Comparison of ENCODE assay signal across 13 mouse cellular contexts in genomic region chr11:31555042-31555441, GRCm38 (mm10).
A peak's percentile ranks its signal among the peaks of the same experiment; 100 is the strongest.
DNase-seq lines count a peak whose midpoint lies in the region; ATAC-seq and TF ChIP-seq lines count a peak whose summit lies in the region.
"Had no signal": no experiment of that assay in that cellular context is flagged by ENCODE, and none has a peak within 500 bp of the region (broad histone marks: within the 10 kb centered on the region; RNA-seq: fewer than 3 reads in every experiment).

No protein-coding gene starts in this region.

- H3K9me3 ChIP-seq in heart, embryonic 10.5 days: no peaks in the 10 kb centered on the region
- no peaks in the 10 kb centered on the region for H3K9me3 ChIP-seq in kidney, embryonic 16.5 days (ENCODE audit: low read length)
- H3K9me3 ChIP-seq in lung, postnatal 0 days (ENCODE audit: low read length): no peaks in the 10 kb centered on the region
- H3K9me3 ChIP-seq: limb, embryonic 13.5 days had no signal

- no peak overlapping the region for H3K4me2 ChIP-seq in kidney, embryonic 16.5 days (replicated peaks; ENCODE audit: low read depth, low read length)
- no peak overlapping the region for H3K4me2 ChIP-seq in lung, postnatal 0 days (replicated peaks; ENCODE audit: low read depth, low read length)
- H3K4me2 ChIP-seq: limb, embryonic 13.5 days had no signal

- peak; percentile 72 to 83 for DNase-seq in heart, adult 18-20 months
- no peak for DNase-seq in heart, embryonic 10.5 days (ENCODE audit: low spot score)
- DNase-seq in brain, adult 2 months (ENCODE audit: low read depth, low spot score): peak; percentile 44
- peak; percentile 66 for DNase-seq in heart, adult 8-10 months (ENCODE audit: low spot score)
- no peak for DNase-seq in lung, postnatal 0 days (ENCODE audit: low spot score)
- DNase-seq in thymus, postnatal 0 days (ENCODE audit: low spot score): no peak
- DNase-seq: adrenal gland, postnatal 14 days; lung, postnatal 36 days; right cerebral cortex, postnatal 4 days had no signal

- H3K4me1 ChIP-seq in heart, embryonic 10.5 days: peaks cover 14% of the 10 kb centered on the region
- peaks cover 10% of the 10 kb centered on the region; the same call in 1 of the 2 replicates for H3K4me1 ChIP-seq in kidney, embryonic 16.5 days (ENCODE audit: insufficient read depth, low read length)
- H3K4me1 ChIP-seq in lung, postnatal 0 days (ENCODE audit: insufficient read depth, low read depth, low read length): no peaks in the 10 kb centered on the region

- no peak overlapping the region for H3K27ac ChIP-seq in heart, embryonic 10.5 days
- 0 out of 2 replicates have a peak overlapping the region, but pooled peaks have one; percentile 1 for H3K27ac ChIP-seq in kidney, embryonic 16.5 days (ENCODE audit: low read length)
- no peak overlapping the region for H3K27ac ChIP-seq in lung, postnatal 0 days (ENCODE audit: low read length)
- H3K27ac ChIP-seq: limb, embryonic 13.5 days had no signal

- no peak for TF ChIP-seq CTCF in lung, postnatal 0 days (IDR thresholded peaks at IDR 0.05)

- TF ChIP-seq EP300 in lung, postnatal 0 days (IDR thresholded peaks at IDR 0.05): no peak

- H3K4me3 ChIP-seq in heart, embryonic 10.5 days: no peak overlapping the region
- H3K4me3 ChIP-seq in kidney, embryonic 16.5 days (ENCODE audit: low read length): no peak overlapping the region
- no peak overlapping the region for H3K4me3 ChIP-seq in lung, postnatal 0 days (ENCODE audit: low read depth, low read length)
- H3K4me3 ChIP-seq: limb, embryonic 13.5 days had no signal

- no peaks in the 10 kb centered on the region for H3K27me3 ChIP-seq in heart, embryonic 10.5 days (ENCODE audit: insufficient read depth, poor library complexity, severe bottlenecking)
- no peaks in the 10 kb centered on the region for H3K27me3 ChIP-seq in kidney, embryonic 16.5 days (ENCODE audit: insufficient read depth, low read length)
- H3K27me3 ChIP-seq in lung, postnatal 0 days (replicated peaks; ENCODE audit: insufficient read depth, low read length): no peaks in the 10 kb centered on the region
- H3K27me3 ChIP-seq: limb, embryonic 13.5 days had no signal

- no peaks in the 10 kb centered on the region for H3K36me3 ChIP-seq in heart, embryonic 10.5 days
- no peaks in the 10 kb centered on the region for H3K36me3 ChIP-seq in kidney, embryonic 16.5 days (ENCODE audit: insufficient read depth, low read length)
- H3K36me3 ChIP-seq in lung, postnatal 0 days (ENCODE audit: insufficient read depth, low read length): no peaks in the 10 kb centered on the region
- H3K36me3 ChIP-seq: limb, embryonic 13.5 days had no signal

- peak; percentile 94 for ATAC-seq in kidney, embryonic 16.5 days (ENCODE audit: low FRiP score, low TSS enrichment)
- ATAC-seq in lung, postnatal 0 days: no peak
- no peak for ATAC-seq in megakaryocyte progenitor cell, adult 5-6 weeks (replicated peaks; ENCODE audit: poor library complexity)
- ATAC-seq: forebrain, embryonic 14.5 days had no signal

- no peak overlapping the region for H3K9ac ChIP-seq in kidney, embryonic 16.5 days (replicated peaks; ENCODE audit: low read length)
- H3K9ac ChIP-seq in lung, postnatal 0 days (replicated peaks; ENCODE audit: low read depth): no peak overlapping the region
- H3K9ac ChIP-seq: limb, embryonic 13.5 days had no signal

- WGBS in heart, embryonic 10.5 days: 85% methylated on average over 4 of the region's 4 CpGs
- WGBS in kidney, embryonic 16.5 days: 55% methylated on average over 4 of the region's 4 CpGs
- WGBS in lung, postnatal 0 days: 86% methylated on average over 4 of the region's 4 CpGs

Comparison
In these comparisons a context has a peak if more than half of its experiments do, and no peak if none do; other contexts are left out.
1. DNase-seq: peak in heart, adult 18-20 months (2 of 2), brain, adult 2 months (single experiment) and heart, adult 8-10 months (single experiment); none in heart, embryonic 10.5 days (single experiment), lung, postnatal 0 days (single experiment) and thymus, postnatal 0 days (single experiment).